Mouse (Mus musculus) lung, embryonic 16.5 days (tissue): ENCODE measurements around the gene Ifngr2. TPM values are rescaled to one million over a fixed set of nuclear protein-coding genes. Genes with fewer than 3 reads are reported as not detected.
"Not testable (repeated sequence)": the region's sequence is repeated elsewhere in the genome, so short reads cannot be mapped to it uniquely, and the experiment has no call there.

ENCODE experiments used
- ATAC-seq: fragments of 200-750 bp; cut with Nextera tagmentation; 2 replicates; pipeline ENCODE4 v1.8.0; 2017; ENCODE audit warnings: low read depth, mild to moderate bottlenecking, moderate library complexity
- H3K27ac ChIP-seq: fragments of 300-500 bp; sonication (generic); 2 replicates; pipeline ENCODE4 v1.5.1; 2014; ENCODE audit warnings: mild to moderate bottlenecking, control low read depth, low read length
- H3K27me3 ChIP-seq: fragments of 300-500 bp; sonication (generic); 2 replicates; pipeline ENCODE4 v1.6.1; 2014; ENCODE audit warnings: low read depth, low read length, mixed read lengths; ENCODE audit not compliant: control insufficient read depth, insufficient read depth
- H3K36me3 ChIP-seq: fragments of 300-500 bp; sonication (generic); 2 replicates; pipeline ENCODE4 v1.6.1; 2014; ENCODE audit warnings: low read length; ENCODE audit not compliant: control insufficient read depth, insufficient read depth
- H3K4me1 ChIP-seq: fragments of 300-500 bp; sonication (generic); replicated peaks from 2 replicates; pipeline ENCODE4 v1.6.1; 2014; ENCODE audit warnings: low read length, mixed read lengths; ENCODE audit not compliant: control insufficient read depth, insufficient read depth
- H3K4me2 ChIP-seq: fragments of 300-500 bp; sonication (generic); 2 replicates; pipeline ENCODE4 v1.6.1; 2014; ENCODE audit warnings: low read depth, low read length, control low read depth
- H3K4me3 ChIP-seq: fragments of 300-500 bp; sonication (generic); 2 replicates; pipeline ENCODE4 v1.5.1; 2014; ENCODE audit warnings: mild to moderate bottlenecking, low read length, control low read depth
- H3K9ac ChIP-seq: fragments of 300-500 bp; sonication (generic); 2 replicates; pipeline ENCODE4 v1.6.1; 2014; ENCODE audit warnings: low read length, control low read depth
- H3K9me3 ChIP-seq: fragments of 300-500 bp; sonication (generic); 2 replicates; pipeline ENCODE4 v1.6.1; 2016; ENCODE audit warnings: low read length; ENCODE audit not compliant: control insufficient read depth
- WGBS: fragments of 180-500 bp; shearing (Covaris S2); extraction: QIAGEN DNeasy Blood & Tissue Kit; methylation state at CpG from one replicate; pipeline ENCODE4 v1.1.7; 2014; 5-methylcytosine and 5-hydroxymethylcytosine counted together
- polyA plus RNA-seq: library from polyadenylated mRNA; unstranded; fragments of >200 nt; fragmentation: Nextera tagmentation; extraction: Ambion mirVana; gene quantifications from 2 replicates; pipeline ENCODE4 v1.2.1, GENCODE M21; 2015

Ifngr2 gene
- polyA plus RNA-seq, 1 experiment from 2014 or later: 54.1 TPM

GRCm38 (mm10) chr16:91522479-91523309 is 24.2 kb upstream of the Ifngr2 start:
- WGBS: 66% methylated on average over 18 of the region's 18 CpGs
- Histone ChIP-seq H3K4me3 (no peak overlapping the region), H3K27me3 (no peaks in the 10 kb centered on the region), H3K36me3 (no peaks in the 10 kb centered on the region), H3K4me2 (no peak overlapping the region), H3K27ac (peak overlapping the region; percentile 62), H3K9me3 (peaks cover 4% of the 10 kb centered on the region), H3K4me1 (0 out of 2 replicates have a peak, but pooled peaks cover 2% of the 10 kb centered on the region), H3K9ac (no peak overlapping the region)
- ATAC-seq: peak; percentile 59; the same call in 1 of the 2 replicates

- Histone ChIP-seq H3K36me3 (no peaks in the 10 kb centered on the region), H3K4me3 (no peak overlapping the region), H3K27ac (no peak overlapping the region), H3K4me2 (no peak overlapping the region), H3K27me3 (no peaks in the 10 kb centered on the region), H3K4me1 (0 out of 2 replicates have a peak, but pooled peaks cover 2% of the 10 kb centered on the region), H3K9me3 (peaks cover 4% of the 10 kb centered on the region), H3K9ac (no peak overlapping the region)
- WGBS: 77% methylated on average over 5 of the region's 5 CpGs
- ATAC-seq: no peak
These were observed 22.7 kb upstream of the Ifngr2 start for GRCm38 (mm10) chr16:91524206-91524605.

- ATAC-seq: no peak
- no peak overlapping the region for H3K4me2 ChIP-seq
- WGBS: 93% methylated on average over 6 of the region's 6 CpGs
- H3K9ac ChIP-seq: no peak overlapping the region
- no peak overlapping the region for H3K4me3 ChIP-seq
- H3K9me3 ChIP-seq: peaks cover 4% of the 10 kb centered on the region
- H3K27me3 ChIP-seq: no peaks in the 10 kb centered on the region
- no peaks in the 10 kb centered on the region for H3K36me3 ChIP-seq
- H3K4me1 ChIP-seq: 0 out of 2 replicates have a peak, but pooled peaks cover 2% of the 10 kb centered on the region
- no peak overlapping the region for H3K27ac ChIP-seq
These were observed 20.6 kb upstream of the Ifngr2 start for GRCm38 (mm10) chr16:91526274-91526673.

GRCm38 (mm10) chr16:91527051-91527450 is 19.8 kb upstream of the Ifngr2 start:
- Histone ChIP-seq H3K9me3 (peaks cover 4% of the 10 kb centered on the region), H3K27me3 (no peaks in the 10 kb centered on the region), H3K27ac (no peak overlapping the region), H3K4me3 (no peak overlapping the region), H3K4me1 (0 out of 2 replicates have a peak, but pooled peaks cover 2% of the 10 kb centered on the region), H3K36me3 (no peaks in the 10 kb centered on the region), H3K9ac (no peak overlapping the region), H3K4me2 (no peak overlapping the region)
- WGBS: 62% methylated on average over 10 of the region's 10 CpGs
- ATAC-seq: peak; percentile 40; the same call in 1 of the 2 replicates

GRCm38 (mm10) chr16:91527500-91527899 is 19.4 kb upstream of the Ifngr2 start:
- Histone ChIP-seq H3K9ac (no peak overlapping the region), H3K27me3 (no peaks in the 10 kb centered on the region; the same call in 1 of the 2 replicates), H3K36me3 (no peaks in the 10 kb centered on the region), H3K27ac (no peak overlapping the region), H3K4me1 (0 out of 2 replicates have a peak, but pooled peaks cover 2% of the 10 kb centered on the region), H3K4me3 (no peak overlapping the region), H3K9me3 (peaks cover 4% of the 10 kb centered on the region), H3K4me2 (no peak overlapping the region)
- peak; percentile 14; the same call in 1 of the 2 replicates for ATAC-seq
- WGBS: 35% methylated on average over 5 of the region's 5 CpGs

GRCm38 (mm10) chr16:91528578-91528977 is 18.3 kb upstream of the Ifngr2 start:
- Histone ChIP-seq H3K36me3 (no peaks in the 10 kb centered on the region), H3K27ac (no peak overlapping the region), H3K27me3 (no peaks in the 10 kb centered on the region; the same call in 1 of the 2 replicates), H3K4me2 (no peak overlapping the region), H3K4me3 (no peak overlapping the region), H3K4me1 (0 out of 2 replicates have a peak, but pooled peaks cover 2% of the 10 kb centered on the region), H3K9me3 (peaks cover 4% of the 10 kb centered on the region), H3K9ac (no peak overlapping the region)
- 73% methylated on average over 9 of the region's 9 CpGs for WGBS
- ATAC-seq: no peak

- H3K4me3 ChIP-seq, H3K4me2 ChIP-seq, H3K36me3 ChIP-seq, H3K27me3 ChIP-seq, H3K27ac ChIP-seq, H3K9me3 ChIP-seq, H3K9ac ChIP-seq, ATAC-seq, H3K4me1 ChIP-seq: not testable (repeated sequence)
- 65% methylated on average over 4 of the region's 4 CpGs for WGBS
These were observed 16.0 kb upstream of the Ifngr2 start for GRCm38 (mm10) chr16:91530830-91531229.

GRCm38 (mm10) chr16:91531856-91532255 is 15.0 kb upstream of the Ifngr2 start:
- Histone ChIP-seq H3K36me3 (no peaks in the 10 kb centered on the region), H3K27ac (no peak overlapping the region), H3K27me3 (no peaks in the 10 kb centered on the region; the same call in 1 of the 2 replicates), H3K4me1 (0 out of 2 replicates have a peak, but pooled peaks cover 2% of the 10 kb centered on the region), H3K9me3 (no peaks in the 10 kb centered on the region), H3K4me3 (no peak overlapping the region), H3K9ac (no peak overlapping the region), H3K4me2 (no peak overlapping the region)
- WGBS: 60% methylated on average over 6 of the region's 6 CpGs
- no peak for ATAC-seq

GRCm38 (mm10) chr16:91532429-91532828 is 14.4 kb upstream of the Ifngr2 start:
- no peaks in the 10 kb centered on the region for H3K9me3 ChIP-seq
- no peak overlapping the region for H3K9ac ChIP-seq
- no peak overlapping the region for H3K4me3 ChIP-seq
- no peak overlapping the region for H3K27ac ChIP-seq
- H3K4me2 ChIP-seq: no peak overlapping the region
- WGBS: 44% methylated on average over 2 of the region's 2 CpGs
- no peak; the same call in 1 of the 2 replicates for ATAC-seq
- H3K36me3 ChIP-seq: no peaks in the 10 kb centered on the region
- no peaks in the 10 kb centered on the region; the same call in 1 of the 2 replicates for H3K27me3 ChIP-seq
- H3K4me1 ChIP-seq: no peaks in the 10 kb centered on the region
